Mouse (Mus musculus) ovary, postnatal 14 days (tissue): ENCODE data around the gene Gss.
"Not testable (repeated sequence)": the region's sequence is repeated elsewhere in the genome, so short reads cannot be mapped to it uniquely, and the experiment has no call there.

Experiments
- DNase-seq: peaks from one replicate; pipeline ENCODE4 v3.0.0; 2022; ENCODE audit warnings: low spot score

Gss gene

GRCm38 (mm10) chr2:155616971-155617370 lies 24.4 kb upstream of the Gss start:
- no peak for DNase-seq

DNA sequence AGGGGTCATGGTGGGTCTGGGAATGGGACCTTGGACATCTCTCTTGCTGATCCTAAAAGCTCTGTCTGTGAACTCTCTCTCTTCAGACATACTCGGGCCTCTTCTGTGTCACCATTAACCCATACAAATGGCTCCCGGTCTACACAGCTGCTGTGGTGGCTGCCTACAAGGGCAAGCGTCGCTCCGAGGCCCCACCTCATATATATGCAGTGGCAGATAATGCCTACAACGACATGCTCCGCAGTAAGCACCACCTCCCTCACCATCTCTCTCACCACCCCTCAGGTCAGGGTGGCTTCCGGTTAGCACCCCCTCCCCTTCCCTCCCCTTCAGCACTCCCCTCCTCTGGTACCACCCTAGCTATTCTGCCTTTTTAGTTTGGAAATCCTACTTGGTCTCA lies 21.3 kb upstream of the Gss start:
- no peak for DNase-seq

DNA sequence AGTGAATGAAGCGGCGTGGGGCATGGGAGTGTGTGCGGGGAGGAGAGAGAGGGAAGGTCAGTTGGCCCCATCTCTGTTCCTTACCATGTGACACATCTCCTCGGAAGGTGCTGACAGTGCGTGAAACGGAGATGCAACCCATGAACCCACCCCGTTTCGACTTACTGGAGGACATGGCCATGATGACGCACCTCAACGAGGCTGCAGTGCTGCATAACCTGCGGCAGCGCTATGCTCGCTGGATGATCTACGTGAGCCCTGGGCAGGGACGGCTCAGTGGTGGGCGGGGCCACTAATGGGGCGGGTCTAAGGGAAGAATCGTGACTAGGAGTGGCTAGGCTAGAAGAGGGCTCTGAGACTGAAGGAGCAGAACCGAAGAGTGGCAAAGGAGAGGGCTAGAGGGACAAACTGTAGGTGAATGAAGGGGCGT lies 20.7 kb upstream of the Gss start:
- no peak for DNase-seq

DNA sequence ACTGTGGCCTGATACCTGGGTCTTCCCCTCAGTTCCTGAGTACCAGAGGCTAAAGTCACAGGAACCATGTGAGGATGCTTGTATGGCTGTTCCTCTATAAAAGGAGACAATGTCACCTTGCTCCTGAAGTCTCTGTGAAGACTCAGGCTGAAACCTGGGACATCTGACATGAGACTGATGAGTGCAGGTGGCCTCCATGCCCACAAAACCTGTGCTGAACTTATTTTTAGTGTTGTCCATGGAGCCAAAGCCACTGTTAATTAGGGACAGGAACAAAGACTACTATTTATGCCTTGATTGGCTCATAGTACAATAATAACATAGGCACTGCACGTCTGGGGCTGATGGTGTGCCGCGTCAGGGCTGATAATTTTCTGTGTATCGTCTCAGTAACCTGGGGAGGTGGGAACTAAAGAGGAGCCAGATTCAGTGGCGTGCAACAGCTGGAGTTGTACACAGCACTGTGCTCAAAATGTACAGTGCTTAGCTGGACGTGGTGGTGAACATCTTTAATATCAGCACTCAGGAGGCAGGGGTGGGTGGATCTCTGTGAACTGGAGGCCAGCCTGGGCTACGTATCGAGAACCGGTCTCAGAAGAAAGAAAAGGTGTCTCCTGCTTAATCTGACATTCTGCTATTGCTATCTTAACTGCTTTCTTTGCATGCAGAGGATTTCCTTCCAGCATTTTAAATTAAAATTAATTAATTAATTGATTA lies 19.4 kb upstream of the Gss start:
- no peak for DNase-seq

DNA sequence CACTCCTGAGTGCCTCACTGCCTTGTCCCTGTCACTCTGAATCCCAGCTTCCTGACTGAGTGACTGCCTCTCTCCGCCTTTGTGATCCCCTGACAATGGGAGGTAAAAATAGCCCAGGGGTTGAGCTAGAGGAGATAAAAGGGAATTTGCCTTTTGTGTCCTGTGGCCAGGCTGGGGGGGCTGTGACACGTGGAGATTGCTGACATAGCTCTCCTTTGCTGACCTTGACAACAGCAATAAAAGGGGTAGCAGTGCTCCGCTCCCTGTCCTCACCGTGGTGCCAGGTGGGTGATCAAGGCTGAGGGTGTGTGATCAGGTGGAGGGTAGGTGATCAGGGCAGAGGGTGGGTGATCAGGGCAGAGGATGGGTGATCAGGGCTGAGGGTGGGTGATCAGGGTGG lies 18.4 kb upstream of the Gss start, which contains the start of gene Myh7b:
Myh7b (plus strand) TSS at position 235 of the 400 bp plus-strand sequence.
- DNase-seq: no peak

DNA sequence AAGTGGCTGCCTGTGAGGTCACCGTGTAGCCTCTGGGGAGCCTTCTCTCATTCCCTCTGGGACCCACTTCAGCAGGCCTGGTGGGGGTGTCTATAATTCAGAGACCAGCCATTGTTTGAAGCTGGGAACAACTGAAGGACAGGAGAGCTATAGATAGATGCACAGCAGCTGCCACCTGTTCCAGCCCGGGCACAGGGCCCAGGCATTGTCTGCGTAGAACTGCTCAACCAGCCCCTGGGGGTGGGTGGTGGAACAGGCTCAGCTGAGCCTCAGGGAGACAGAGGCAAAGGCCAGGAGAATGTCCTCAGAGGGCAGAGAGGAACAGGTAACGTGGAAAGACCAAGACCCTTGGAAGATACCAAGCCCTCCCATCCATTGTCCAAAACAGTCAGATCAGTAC lies 13.8 kb upstream of the Gss start:
- no peak for DNase-seq

GRCm38 (mm10) chr2:155605236-155605589 lies 12.6 kb upstream of the Gss start:
- not testable (repeated sequence) for DNase-seq

DNA sequence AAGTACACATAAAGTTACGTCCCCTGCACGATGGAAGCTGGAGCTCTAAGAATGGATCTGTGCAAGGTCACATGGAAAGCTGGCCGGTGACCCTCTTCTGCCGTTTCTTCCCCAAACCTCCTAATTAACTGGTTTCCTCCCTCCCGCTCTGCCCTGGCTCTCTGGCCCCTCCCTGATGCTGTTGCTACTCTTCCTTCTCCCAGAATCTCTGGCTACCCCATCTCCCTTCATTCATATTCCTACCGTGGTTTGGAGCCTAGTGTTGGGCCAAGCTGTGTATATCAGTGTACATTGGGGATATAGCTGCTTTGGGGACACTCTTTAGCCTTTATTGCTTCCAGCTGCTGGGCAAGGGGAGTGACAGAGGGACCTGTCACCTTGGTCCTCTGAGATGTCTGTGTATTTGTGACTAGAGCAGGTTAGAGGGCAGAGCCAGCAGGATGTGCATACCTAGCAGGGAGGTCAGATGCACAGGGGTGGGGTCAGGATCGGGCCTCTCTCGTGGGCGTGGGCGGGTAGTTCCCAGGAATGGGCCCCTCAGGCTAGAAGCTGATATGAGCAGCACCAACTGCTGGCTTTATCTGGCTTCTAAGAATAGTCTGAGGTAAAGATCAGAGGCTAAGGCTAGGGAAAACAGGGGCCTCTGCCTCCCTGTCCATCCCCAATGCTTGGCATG lies 12.1 kb upstream of the Gss start:
- no peak for DNase-seq

DNA sequence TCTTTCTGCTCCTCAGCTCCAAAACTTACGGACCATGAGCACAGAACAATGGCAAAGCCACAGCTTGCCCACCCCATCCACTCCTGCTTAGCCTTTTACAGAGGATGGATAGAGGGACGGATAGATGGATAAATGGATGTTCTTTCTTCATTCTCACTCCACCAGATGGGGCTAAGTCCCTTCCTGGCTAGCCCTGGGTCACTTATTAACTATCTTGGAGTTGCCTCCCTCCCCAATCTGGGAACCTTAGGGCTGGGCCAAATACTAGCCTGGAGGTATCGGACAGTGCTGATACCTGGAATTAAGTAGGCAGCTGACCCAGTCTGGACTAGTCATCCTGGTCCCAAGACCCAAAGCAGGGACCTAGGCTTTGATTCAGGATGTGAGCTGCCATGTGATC lies 11.1 kb upstream of the Gss start:
- no peak for DNase-seq

GRCm38 (mm10) chr2:155595516-155595915 lies 2.9 kb upstream of the Gss start:
- no peak for DNase-seq

DNA sequence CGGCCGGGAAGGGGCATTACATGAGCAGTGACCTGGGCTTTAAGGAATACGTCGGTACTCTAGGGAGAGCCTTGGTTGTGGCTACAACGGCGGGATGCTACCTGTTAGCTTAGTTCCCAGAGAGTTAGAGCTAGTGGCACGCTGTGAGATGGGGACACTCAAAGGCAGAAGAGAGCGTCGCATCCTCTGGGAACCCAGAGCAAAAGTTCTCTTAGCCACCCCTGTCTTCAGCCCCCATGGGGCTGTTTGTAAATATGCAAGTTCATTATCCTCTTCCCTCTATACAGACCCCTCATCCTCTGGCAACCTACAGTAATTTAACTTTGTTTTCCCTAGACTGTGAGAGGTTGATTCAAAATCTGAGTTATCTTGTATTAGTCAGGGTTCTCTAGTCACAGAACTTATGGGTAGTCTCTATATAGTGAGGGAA lies 259 bp upstream of the Gss start:
- no peak for DNase-seq

- no peak for DNase-seq
Observed at GRCm38 (mm10) chr2:155591676-155592075, 934 bp downstream of the Gss start.

- DNase-seq: no peak
Observed at GRCm38 (mm10) chr2:155590876-155591275, 1.7 kb downstream of the Gss start.

- no peak for DNase-seq
Observed at GRCm38 (mm10) chr2:155589521-155589920, 3.1 kb downstream of the Gss start.

GRCm38 (mm10) chr2:155588136-155588535 lies 4.5 kb downstream of the Gss start:
- DNase-seq: no peak

GRCm38 (mm10) chr2:155585486-155585885 lies 7.1 kb downstream of the Gss start:
- DNase-seq: no peak

GRCm38 (mm10) chr2:155585082-155585481 lies 7.5 kb downstream of the Gss start:
- DNase-seq: no peak

GRCm38 (mm10) chr2:155583927-155584530 lies 8.6 kb downstream of the Gss start:
- peak; percentile 59 for DNase-seq

GRCm38 (mm10) chr2:155582996-155583395 lies 9.6 kb downstream of the Gss start:
- DNase-seq: no peak

DNA sequence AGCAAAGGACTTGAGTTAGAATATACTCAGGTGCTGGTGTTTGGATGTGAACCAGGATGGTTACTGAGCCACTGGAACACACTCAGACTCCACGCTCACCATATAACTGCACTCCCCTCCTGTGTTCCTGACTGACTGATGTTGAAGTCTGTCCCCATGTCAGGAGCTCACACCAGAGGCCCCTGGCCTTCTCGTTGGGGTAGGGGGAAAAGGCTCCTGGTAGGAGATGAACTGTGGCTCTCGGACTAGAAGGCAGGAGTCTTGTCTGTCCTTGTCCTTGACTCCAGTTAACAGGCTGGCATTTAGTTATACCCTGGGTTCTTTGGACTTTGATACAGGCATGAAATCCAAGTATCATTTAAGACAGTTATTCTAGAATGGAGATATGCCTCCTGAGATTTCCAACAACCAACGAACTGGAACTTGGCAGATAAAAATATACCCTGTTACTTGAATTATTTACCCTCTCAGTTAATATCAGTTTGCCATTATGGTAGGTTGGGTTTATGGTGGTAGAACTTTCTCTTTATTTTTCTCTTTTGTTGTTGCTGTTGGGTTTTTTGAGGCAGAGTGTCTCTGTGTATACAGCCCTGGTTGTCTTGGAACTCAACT lies 10.1 kb downstream of the Gss start:
- no peak for DNase-seq

GRCm38 (mm10) chr2:155580331-155580730 lies 12.3 kb downstream of the Gss start:
- no peak for DNase-seq

DNA sequence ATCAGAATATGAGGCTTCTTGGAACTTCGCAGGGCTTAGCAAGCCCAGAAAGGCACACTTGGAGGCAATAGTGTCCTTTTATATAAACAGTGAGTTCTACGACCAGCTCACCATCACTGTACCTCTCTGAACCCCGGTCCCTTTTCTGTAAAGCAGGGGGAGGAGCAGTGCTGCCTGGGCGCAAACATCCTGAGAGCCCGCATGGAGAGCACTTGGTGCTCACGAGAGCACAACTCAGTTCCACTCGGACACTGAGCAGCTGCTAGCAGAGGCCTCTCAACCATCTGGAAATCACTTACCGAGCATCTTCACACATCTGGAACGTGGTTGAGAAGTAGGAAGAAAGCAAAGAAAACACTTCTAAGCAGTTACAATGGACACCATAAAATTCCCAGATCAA lies 16.0 kb downstream of the Gss start:
- no peak for DNase-seq

GRCm38 (mm10) chr2:155574700-155575099 lies 17.9 kb downstream of the Gss start:
- DNase-seq: no peak
